ENCODE assay signal across 8 mouse cellular contexts in the genomic region with DNA sequence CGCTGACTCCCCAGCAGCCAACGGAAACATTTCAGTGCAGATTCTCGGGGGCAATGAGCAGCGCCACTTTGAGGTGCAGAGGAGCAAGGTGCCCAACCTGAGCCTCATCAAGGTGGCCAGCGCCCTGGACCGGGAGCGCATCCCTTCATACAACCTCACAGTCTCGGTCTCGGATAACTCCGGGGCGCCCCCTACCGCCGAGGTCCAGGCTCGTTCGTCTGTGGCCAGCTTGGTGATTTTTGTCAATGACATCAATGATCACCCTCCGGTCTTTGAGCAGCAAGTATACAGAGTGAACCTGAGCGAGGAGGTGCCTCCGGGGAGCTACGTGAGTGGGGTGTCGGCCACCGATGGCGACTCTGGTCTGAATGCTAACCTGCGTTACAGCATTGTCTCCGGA. TPM values are rescaled to one million over a fixed set of nuclear protein-coding genes. Genes with fewer than 3 reads are reported as not detected.
A peak's percentile ranks its signal among the peaks of the same experiment; 100 is the strongest.
DNase-seq lines count a peak whose midpoint lies in the region; ATAC-seq and TF ChIP-seq lines count a peak whose summit lies in the region.

No protein-coding gene starts in this region.

- no peak overlapping the region for H3K27ac ChIP-seq in intestine, postnatal 0 days (ENCODE audit: low read depth, low read length)
- peak overlapping the region; percentile 96; the same call in 1 of the 2 replicates for H3K27ac ChIP-seq in limb, embryonic 10.5 days
- H3K27ac ChIP-seq in midbrain, embryonic 12.5 days (replicated peaks): no peak overlapping the region
- no peak overlapping the region for H3K27ac ChIP-seq in stomach, postnatal 0 days (replicated peaks)

- H3K4me1 ChIP-seq in erythroblast, embryonic 14.5 days (ENCODE audit: control insufficient read depth): peaks cover 11% of the 10 kb centered on the region
- H3K4me1 ChIP-seq in intestine, postnatal 0 days (replicated peaks; ENCODE audit: control insufficient read depth, insufficient read depth, low read length): no peaks in the 10 kb centered on the region
- peaks cover 54% of the 10 kb centered on the region for H3K4me1 ChIP-seq in limb, embryonic 10.5 days
- H3K4me1 ChIP-seq in midbrain, embryonic 12.5 days: peaks cover 61% of the 10 kb centered on the region
- H3K4me1 ChIP-seq in stomach, postnatal 0 days (replicated peaks; ENCODE audit: control insufficient read depth, insufficient read depth): 0 out of 2 replicates have a peak, but pooled peaks cover 3% of the 10 kb centered on the region

- TF ChIP-seq EP300 in stomach, postnatal 0 days (optimal IDR thresholded peaks at IDR 0.05): no peak

- no peaks in the 10 kb centered on the region for H3K36me3 ChIP-seq in erythroblast, embryonic 14.5 days (ENCODE audit: control insufficient read depth)
- H3K36me3 ChIP-seq in intestine, postnatal 0 days (ENCODE audit: control insufficient read depth, insufficient read depth): no peaks in the 10 kb centered on the region
- peaks cover 41% of the 10 kb centered on the region for H3K36me3 ChIP-seq in limb, embryonic 10.5 days
- H3K36me3 ChIP-seq in midbrain, embryonic 12.5 days: peaks cover 34% of the 10 kb centered on the region
- H3K36me3 ChIP-seq in stomach, postnatal 0 days (ENCODE audit: control insufficient read depth, insufficient read depth, low read length): no peaks in the 10 kb centered on the region

- no peaks in the 10 kb centered on the region; the same call in 1 of the 2 replicates for H3K9me3 ChIP-seq in erythroblast, embryonic 14.5 days (ENCODE audit: control insufficient read depth, low read length)
- no peaks in the 10 kb centered on the region for H3K9me3 ChIP-seq in intestine, postnatal 0 days (ENCODE audit: control insufficient read depth)
- 0 out of 2 replicates have a peak, but pooled peaks cover 3% of the 10 kb centered on the region for H3K9me3 ChIP-seq in limb, embryonic 10.5 days (replicated peaks)
- H3K9me3 ChIP-seq in midbrain, embryonic 12.5 days: 0 out of 2 replicates have a peak, but pooled peaks cover 8% of the 10 kb centered on the region
- no peaks in the 10 kb centered on the region for H3K9me3 ChIP-seq in stomach, postnatal 0 days (ENCODE audit: control insufficient read depth, low read length)

- 11% methylated on average over 24 of the region's 24 CpGs for WGBS in intestine, postnatal 0 days
- WGBS in limb, embryonic 10.5 days: 12% methylated on average over 24 of the region's 24 CpGs
- 16% methylated on average over 24 of the region's 24 CpGs for WGBS in midbrain, embryonic 12.5 days
- WGBS in stomach, postnatal 0 days: 10% methylated on average over 24 of the region's 24 CpGs

- H3K4me3 ChIP-seq in erythroblast, embryonic 14.5 days (replicated peaks): peak overlapping the region; percentile 16
- peak overlapping the region; percentile 60 for H3K4me3 ChIP-seq in intestine, postnatal 0 days (ENCODE audit: low read depth, low read length)
- H3K4me3 ChIP-seq in limb, embryonic 10.5 days: peak overlapping the region; percentile 83
- H3K4me3 ChIP-seq in midbrain, embryonic 12.5 days: peak overlapping the region; percentile 82
- peak overlapping the region; percentile 75 for H3K4me3 ChIP-seq in stomach, postnatal 0 days (ENCODE audit: low read depth, low read length)

- peak overlapping the region; percentile 97 for H3K4me2 ChIP-seq in intestine, postnatal 0 days (replicated peaks; ENCODE audit: low read depth)
- H3K4me2 ChIP-seq in midbrain, embryonic 12.5 days (replicated peaks): peak overlapping the region; percentile 98
- peak overlapping the region; percentile 93 for H3K4me2 ChIP-seq in stomach, postnatal 0 days (replicated peaks; ENCODE audit: low read depth)

- peaks cover 56% of the 10 kb centered on the region for H3K27me3 ChIP-seq in erythroblast, embryonic 14.5 days (ENCODE audit: control insufficient read depth)
- peaks cover 35% of the 10 kb centered on the region for H3K27me3 ChIP-seq in intestine, postnatal 0 days (replicated peaks; ENCODE audit: control insufficient read depth, insufficient read depth, low read length)
- peaks cover 29% of the 10 kb centered on the region for H3K27me3 ChIP-seq in limb, embryonic 10.5 days (ENCODE audit: low read depth, poor library complexity, severe bottlenecking)
- H3K27me3 ChIP-seq in midbrain, embryonic 12.5 days: no peaks in the 10 kb centered on the region
- 0 out of 2 replicates have a peak, but pooled peaks cover 2% of the 10 kb centered on the region for H3K27me3 ChIP-seq in stomach, postnatal 0 days (ENCODE audit: control insufficient read depth, insufficient read depth, low read length)

- TF ChIP-seq CTCF in intestine, postnatal 0 days (IDR thresholded peaks at IDR 0.05; ENCODE audit: low read depth): peak; percentile 70
- TF ChIP-seq CTCF in stomach, postnatal 0 days (IDR thresholded peaks at IDR 0.05; ENCODE audit: low read depth): peak; percentile 70

- peak overlapping the region; percentile 31; the same call in 1 of the 2 replicates for H3K9ac ChIP-seq in intestine, postnatal 0 days (ENCODE audit: low read depth, low read length)
- peak overlapping the region; percentile 82 for H3K9ac ChIP-seq in midbrain, embryonic 12.5 days (replicated peaks)
- peak overlapping the region; percentile 75 for H3K9ac ChIP-seq in stomach, postnatal 0 days (ENCODE audit: low read length)

- ATAC-seq in erythroblast, adult 5-6 weeks (replicated peaks; ENCODE audit: low FRiP score, poor library complexity, severe bottlenecking): no peak
- ATAC-seq in granulocyte monocyte progenitor cell, adult 5-6 weeks (replicated peaks; ENCODE audit: poor library complexity, severe bottlenecking): 0 out of 2 replicates have a peak, but pooled peaks have one; percentile 10
- no peak for ATAC-seq in intestine, postnatal 0 days
- no peak for ATAC-seq in midbrain, embryonic 12.5 days (ENCODE audit: low FRiP score, low read depth)
- ATAC-seq in stomach, postnatal 0 days (ENCODE audit: low FRiP score, low TSS enrichment): no peak

- peak; percentile 71 for DNase-seq in embryo, embryonic 11 days
- DNase-seq in limb, embryonic 10.5 days (ENCODE audit: low spot score): peak; percentile 68
- peak; percentile 56 for DNase-seq in stomach, postnatal 0 days (ENCODE audit: low spot score)

RNA-seq across cellular contexts. Expression of a gene that starts 1.4 kb away (rescaled TPM):
- under 0.01 TPM in 1 of 2 replicates, not detected in the other for polyA plus RNA-seq in erythroblast, embryonic 14.5 days (2012)
- not detected in 2 replicates for total RNA-seq in erythroblast, adult 5-6 weeks (2015; ENCODE audit: low replicate concordance)
- not detected in 2 replicates for total RNA-seq in erythroblast, adult 5-6 weeks (2017; ENCODE audit: low replicate concordance)
- total RNA-seq in granulocyte monocyte progenitor cell, adult 5-6 weeks (2014; fragmentation: Nextera tagmentation): not detected in 2 replicates
- not detected in 2 replicates for total RNA-seq in granulocyte monocyte progenitor cell, adult 5-6 weeks (2017)
- polyA plus RNA-seq in intestine, postnatal 0 days (2015; fragmentation: Nextera tagmentation; extraction: Ambion mirVana): 2.8 and 3.0 TPM in 2 replicates
- polyA plus RNA-seq in limb, embryonic 10.5 days (2016; fragmentation: Nextera tagmentation; extraction: Ambion mirVana): 2.7 and 6.6 TPM in 2 replicates
- 11.2 and 14.7 TPM in 2 replicates for polyA plus RNA-seq in midbrain, embryonic 12.5 days (2016; fragmentation: Nextera tagmentation; extraction: Ambion mirVana)
- 2.4 and 2.6 TPM in 2 replicates for polyA plus RNA-seq in stomach, postnatal 0 days (2015; fragmentation: Nextera tagmentation; extraction: Ambion mirVana)

Comparison
In these comparisons a context has a peak if more than half of its experiments do, and no peak if none do; other contexts are left out.
1. H3K4me3 ChIP-seq: peak in every context shown above with its lines; median percentile 83 in limb, embryonic 10.5 days; 82 in midbrain, embryonic 12.5 days; 75 in stomach, postnatal 0 days; 60 in intestine, postnatal 0 days; 16 in erythroblast, embryonic 14.5 days.
2. H3K9ac ChIP-seq: peak in every context shown above with its lines; median percentile 82 in midbrain, embryonic 12.5 days; 75 in stomach, postnatal 0 days; 31 in intestine, postnatal 0 days.